Mouse (Mus musculus) liver, embryonic 14.5 days (tissue): Measurements from ENCODE around the gene Ddx43. TPM values are rescaled to one million over a fixed set of nuclear protein-coding genes. Genes with fewer than 3 reads are reported as not detected.
"Not testable (repeated sequence)": the region's sequence is repeated elsewhere in the genome, so short reads cannot be mapped to it uniquely, and the experiment has no call there.

Source experiments
- ATAC-seq: fragments of 200-750 bp; cut with Nextera tagmentation; 2 replicates; pipeline ENCODE4 v1.8.0; 2017; ENCODE audit warnings: moderate number of reproducible peaks, mild to moderate bottlenecking, moderate library complexity; ENCODE audit not compliant: insufficient read depth
- DNase-seq, 3 experiments: peaks; one replicate each; pipeline ENCODE4 v3.0.0-alpha.2; 2012 to 2013; ENCODE audit warnings: low read depth in 3 of 3, low spot score in 3 of 3
- H3K27ac ChIP-seq: fragments of 300-500 bp; sonication (generic); 2 replicates; pipeline ENCODE4 v1.5.1; 2014; ENCODE audit warnings: moderate library complexity, mild to moderate bottlenecking, control low read depth, inconsistent platforms
- H3K27me3 ChIP-seq: fragments of 300-500 bp; sonication (generic); 2 replicates; pipeline ENCODE4 v1.6.1; 2014; ENCODE audit warnings: mild to moderate bottlenecking, low read length, moderate library complexity; ENCODE audit not compliant: control insufficient read depth, insufficient read depth
- H3K36me3 ChIP-seq: fragments of 300-500 bp; sonication (generic); replicated peaks from 2 replicates; pipeline ENCODE4 v1.6.1; 2014; ENCODE audit warnings: low read depth; ENCODE audit not compliant: control insufficient read depth, insufficient read depth
- H3K4me1 ChIP-seq, 2 experiments: fragments of 200-500 bp in 1 of 2; fragments of 300-500 bp in 1 of 2; sonication (generic) in 1 of 2; replicated peaks; 2 replicates each; pipeline ENCODE4 v1.6.1; 2012 to 2014; ENCODE audit warnings: antibody characterized with exemption in 1 of 2, inconsistent platforms in 1 of 2, low read length in 1 of 2; ENCODE audit not compliant: control insufficient read depth in 2 of 2, insufficient read depth in 2 of 2
- H3K4me2 ChIP-seq: fragments of 300-500 bp; sonication (generic); 2 replicates; pipeline ENCODE4 v1.6.1; 2014; ENCODE audit warnings: low read depth, mild to moderate bottlenecking, control low read depth, moderate library complexity
- H3K4me3 ChIP-seq, 2 experiments: fragments of 200-500 bp in 1 of 2; fragments of 300-500 bp in 1 of 2; sonication (generic) in 1 of 2; 2 replicates each; pipeline ENCODE4 v1.5.1; 2012 to 2014; ENCODE audit warnings: low read depth in 2 of 2, low read length in 2 of 2, mild to moderate bottlenecking in 2 of 2, control low read depth in 1 of 2, inconsistent platforms in 1 of 2, moderate library complexity in 1 of 2; ENCODE audit not compliant: insufficient read depth in 1 of 2
- H3K9ac ChIP-seq: fragments of 300-500 bp; sonication (generic); replicated peaks from 2 replicates; pipeline ENCODE4 v1.6.1; 2014; ENCODE audit warnings: mild to moderate bottlenecking, control low read depth, moderate library complexity
- H3K9me3 ChIP-seq: fragments of 300-500 bp; sonication (generic); 2 replicates; pipeline ENCODE4 v1.6.1; 2016; ENCODE audit warnings: low read length, mixed read lengths; ENCODE audit not compliant: control insufficient read depth
- CTCF ChIP-seq: IDR thresholded peaks from 2 replicates; pipeline ENCODE4 v1.5.1; 2016; ENCODE audit warnings: antibody characterized with exemption, low read depth, control low read depth
- EP300 ChIP-seq: IDR thresholded peaks from 2 replicates; pipeline ENCODE4 v1.6.1; 2016; ENCODE audit warnings: antibody characterized with exemption, low read depth
- WGBS: fragments of 180-500 bp; shearing (Covaris S2); extraction: QIAGEN DNeasy Blood & Tissue Kit; methylation state at CpG from one replicate; pipeline ENCODE4 v1.1.7; 2014; ENCODE audit not compliant: insufficient replicate concordance; 5-methylcytosine and 5-hydroxymethylcytosine counted together
- polyA plus RNA-seq, 2 experiments: library from polyadenylated mRNA; depleted of rRNA in 1 of 2; stranded (reverse) in 1 of 2; unstranded in 1 of 2; fragments of >200 nt; fragmentation: Nextera tagmentation in 1 of 2; extraction: Ambion mirVana in 1 of 2; gene quantifications; 2 replicates each; pipeline versions ENCODE4 v1.2.1 to v1.2.3; 2012 to 2014

The Ddx43 gene
- polyA plus RNA-seq, 2 experiments: 0.02 TPM; not detected in 1

- TF ChIP-seq EP300 (no peak), CTCF (no peak)
- H3K36me3 ChIP-seq: no peaks in the 10 kb centered on the region
- 59% methylated on average over 6 of the region's 6 CpGs for WGBS
Measured at GRCm38 (mm10) chr9:78359750-78360483, 35.7 kb upstream of the Ddx43 start.

GRCm38 (mm10) chr9:78360484-78360872 lies 35.1 kb upstream of the Ddx43 start:
- H3K27me3 ChIP-seq: no peaks in the 10 kb centered on the region
- H3K4me2 ChIP-seq: no peak overlapping the region
- H3K4me1 ChIP-seq: no peaks in the 10 kb centered on the region
- H3K4me3 ChIP-seq: no peak overlapping the region
- no peaks in the 10 kb centered on the region for H3K9me3 ChIP-seq
- ATAC-seq (no peak), DNase-seq (no peak)
- H3K9ac ChIP-seq: no peak overlapping the region
- TF ChIP-seq CTCF (no peak), EP300 (no peak)
- 40% methylated on average over 2 of the region's 2 CpGs for WGBS
- H3K36me3 ChIP-seq: no peaks in the 10 kb centered on the region
- H3K27ac ChIP-seq: no peak overlapping the region

More at GRCm38 (mm10) chr9:78359750-78360483, 35.7 kb upstream of the Ddx43 start:
- no peak overlapping the region for H3K4me3 ChIP-seq
- H3K4me2 ChIP-seq: no peak overlapping the region
- H3K4me1 ChIP-seq: no peaks in the 10 kb centered on the region
- no peak overlapping the region for H3K27ac ChIP-seq
- no peaks in the 10 kb centered on the region for H3K27me3 ChIP-seq
- no peaks in the 10 kb centered on the region for H3K9me3 ChIP-seq
- ATAC-seq (no peak), DNase-seq (no peak)
- H3K9ac ChIP-seq: no peak overlapping the region

- Histone ChIP-seq H3K27ac (no peak overlapping the region), H3K36me3 (no peaks in the 10 kb centered on the region), H3K4me3 (no peak overlapping the region), H3K9me3 (no peaks in the 10 kb centered on the region), H3K4me2 (no peak overlapping the region), H3K9ac (no peak overlapping the region), H3K27me3 (no peaks in the 10 kb centered on the region), H3K4me1 (no peaks in the 10 kb centered on the region)
- ATAC-seq: no peak
- no peak for DNase-seq
- WGBS: 16% methylated on average over 6 of the region's 6 CpGs
- TF ChIP-seq EP300 (no peak), CTCF (no peak)
Measured at GRCm38 (mm10) chr9:78363374-78363773, 32.2 kb upstream of the Ddx43 start.

- Histone ChIP-seq H3K4me3 (no peak overlapping the region), H3K9ac (no peak overlapping the region), H3K9me3 (no peaks in the 10 kb centered on the region), H3K4me1 (no peaks in the 10 kb centered on the region), H3K36me3 (no peaks in the 10 kb centered on the region), H3K27me3 (no peaks in the 10 kb centered on the region), H3K27ac (no peak overlapping the region), H3K4me2 (no peak overlapping the region)
- 76% methylated on average over 6 of the region's 6 CpGs for WGBS
- DNase-seq (no peak), ATAC-seq (no peak)
- TF ChIP-seq CTCF (no peak), EP300 (no peak)
Measured at GRCm38 (mm10) chr9:78364701-78365100, 30.9 kb upstream of the Ddx43 start.

- Histone ChIP-seq H3K27me3 (no peaks in the 10 kb centered on the region), H3K9me3 (no peaks in the 10 kb centered on the region), H3K36me3 (no peaks in the 10 kb centered on the region), H3K4me2 (no peak overlapping the region), H3K4me3 (no peak overlapping the region), H3K4me1 (no peaks in the 10 kb centered on the region), H3K27ac (no peak overlapping the region), H3K9ac (no peak overlapping the region)
- 42% methylated on average over 13 of the region's 13 CpGs for whole genome bisulfite sequencing
- DNase-seq (no peak), ATAC-seq (no peak)
- no peak for TF ChIP-seq CTCF
- TF ChIP-seq EP300: no peak
Measured at GRCm38 (mm10) chr9:78365850-78366544, 29.6 kb upstream of the Ddx43 start.

GRCm38 (mm10) chr9:78367959-78368358 lies 27.6 kb upstream of the Ddx43 start, which contains the start of gene Dppa5a:
TSS of gene Dppa5a (minus strand) at chr9:78368177.
- not testable (repeated sequence) for H3K9ac ChIP-seq, H3K9me3 ChIP-seq, H3K27ac ChIP-seq, H3K4me2 ChIP-seq, ATAC-seq, H3K4me1 ChIP-seq, H3K36me3 ChIP-seq, DNase-seq, H3K4me3 ChIP-seq, H3K27me3 ChIP-seq
- WGBS: 69% methylated on average over 16 of the region's 16 CpGs
